Mouse (Mus musculus) retina, embryonic 14.5 days (tissue): Measurements from ENCODE around the gene Gm6034.
"Not testable (repeated sequence)": the region's sequence is repeated elsewhere in the genome, so short reads cannot be mapped to it uniquely, and the experiment has no call there.

ENCODE experiments used
- DNase-seq: peaks from one replicate; pipeline ENCODE4 v3.0.0-alpha.2; 2015; ENCODE audit warnings: low spot score

Gene Gm6034

DNA sequence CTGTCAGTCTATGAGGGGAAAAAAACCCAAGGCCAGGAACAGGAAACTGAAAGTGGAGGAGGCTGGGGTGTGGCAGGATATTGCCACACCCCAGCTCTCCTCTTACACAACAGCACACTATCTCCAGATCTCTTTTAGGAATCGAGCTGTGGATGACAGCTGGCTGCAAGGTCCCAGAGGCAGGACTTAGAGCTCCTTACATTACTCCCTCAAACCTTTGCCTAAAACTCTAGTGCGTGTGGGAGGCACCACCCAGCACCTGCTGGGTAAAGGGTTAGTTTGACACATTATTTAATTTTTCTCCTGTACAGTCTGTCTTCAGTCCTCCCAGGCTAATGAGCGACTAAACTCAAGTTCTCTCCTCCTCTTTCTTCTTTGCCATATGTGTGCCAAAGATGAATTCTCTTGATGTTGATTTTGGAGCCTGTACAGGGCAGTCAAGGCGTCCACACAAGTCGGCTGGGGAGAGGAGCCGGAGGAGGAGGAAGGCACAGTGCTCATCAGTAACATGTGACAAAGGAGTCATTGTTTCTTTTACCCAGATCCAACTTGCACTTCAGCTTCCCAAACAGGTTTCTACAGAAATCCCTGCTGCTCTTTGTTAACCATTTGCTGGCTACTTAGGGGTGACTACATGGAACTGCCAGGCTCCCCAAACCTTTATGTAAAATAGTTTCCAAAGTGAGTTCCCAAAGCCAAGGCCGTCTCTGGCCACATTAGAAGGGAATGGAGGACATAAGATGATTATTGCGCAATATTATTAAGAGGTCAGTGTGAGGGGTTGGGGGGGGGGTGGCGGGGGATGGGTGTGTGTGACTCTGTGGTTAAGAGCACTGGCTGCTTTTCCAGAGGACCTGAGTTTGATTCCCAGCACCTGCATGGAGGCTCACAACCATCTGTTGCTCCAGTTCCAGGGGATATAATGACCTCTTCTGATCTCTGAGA lies 18.8 kb upstream of the Gm6034 start:
- DNase-seq: no peak

GRCm38 (mm10) chr17:36025197-36025596 lies 17.6 kb upstream of the Gm6034 start:
- no peak for DNase-seq

DNA sequence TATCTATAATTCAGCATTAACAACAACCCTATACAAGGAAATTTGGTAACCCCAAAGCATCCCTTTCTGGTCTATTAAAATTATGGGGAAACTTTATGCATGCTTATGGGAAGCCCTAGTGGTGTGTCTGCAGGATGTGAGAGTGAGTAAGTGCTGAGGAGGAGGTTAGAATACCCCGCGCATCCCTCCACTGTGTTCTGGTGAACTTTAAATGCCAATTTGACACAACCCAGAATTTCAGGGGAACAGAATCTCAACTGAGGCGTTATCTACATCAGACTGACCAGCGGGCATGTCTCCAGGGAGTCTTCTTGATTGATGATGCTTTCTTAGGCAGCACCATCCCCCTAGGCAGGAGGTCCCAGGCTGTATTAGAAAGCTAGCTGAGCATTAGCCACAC lies 16.9 kb upstream of the Gm6034 start:
- DNase-seq: no peak

DNA sequence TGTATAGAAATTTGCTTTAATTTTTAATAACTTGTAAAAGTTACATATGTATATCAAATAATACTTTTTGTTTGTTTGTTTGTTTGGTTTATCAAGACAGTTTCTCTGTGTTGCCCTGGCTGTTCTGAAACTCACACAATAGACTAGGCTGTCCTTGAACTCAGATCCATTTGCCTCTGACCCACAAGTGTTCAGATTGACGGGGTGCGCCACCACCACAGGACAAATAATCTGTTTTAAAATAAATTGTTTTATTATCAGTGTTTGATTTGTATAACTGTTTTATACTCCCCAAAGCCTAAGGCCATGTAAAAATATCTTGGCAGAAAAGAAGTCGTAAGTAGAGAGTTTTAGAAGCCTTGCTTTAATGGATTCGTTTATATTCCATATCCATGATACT lies 15.1 kb upstream of the Gm6034 start:
- DNase-seq: no peak

DNA sequence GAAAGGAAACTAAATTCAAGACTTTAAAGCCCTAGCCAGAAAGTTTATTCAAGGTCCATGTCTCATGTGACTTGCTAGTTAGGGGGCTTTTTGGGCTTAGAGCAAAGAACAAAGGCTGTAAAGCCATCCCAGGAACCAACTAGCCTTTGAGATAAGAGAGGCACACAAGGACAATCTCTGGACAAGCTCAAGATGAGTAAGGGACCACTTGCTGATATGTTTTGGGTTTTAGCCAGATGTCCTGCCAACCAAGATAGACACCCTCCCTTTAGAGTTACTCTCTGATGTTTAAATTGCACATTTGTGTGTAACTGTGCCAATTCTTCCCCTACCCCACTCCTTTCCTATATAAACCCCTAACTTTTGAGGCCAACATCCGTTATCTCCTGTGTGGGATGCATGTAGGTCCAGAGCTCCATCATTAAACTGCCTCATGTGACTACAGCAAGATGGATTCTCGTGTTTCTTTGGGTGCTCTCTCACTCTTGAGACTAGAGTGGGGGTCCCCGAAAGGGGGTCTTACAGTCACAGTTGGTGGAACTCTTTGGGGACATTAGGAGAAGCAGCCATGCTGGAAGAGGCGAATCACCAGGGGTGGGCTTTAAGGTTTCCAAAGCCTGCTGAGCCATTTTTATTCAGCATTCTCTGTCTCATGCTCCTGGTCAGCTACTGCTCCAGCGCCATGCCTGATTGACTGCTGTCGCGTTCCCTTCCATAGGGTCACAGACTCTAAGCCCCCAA lies 13.7 kb upstream of the Gm6034 start:
- DNase-seq: no peak

DNA sequence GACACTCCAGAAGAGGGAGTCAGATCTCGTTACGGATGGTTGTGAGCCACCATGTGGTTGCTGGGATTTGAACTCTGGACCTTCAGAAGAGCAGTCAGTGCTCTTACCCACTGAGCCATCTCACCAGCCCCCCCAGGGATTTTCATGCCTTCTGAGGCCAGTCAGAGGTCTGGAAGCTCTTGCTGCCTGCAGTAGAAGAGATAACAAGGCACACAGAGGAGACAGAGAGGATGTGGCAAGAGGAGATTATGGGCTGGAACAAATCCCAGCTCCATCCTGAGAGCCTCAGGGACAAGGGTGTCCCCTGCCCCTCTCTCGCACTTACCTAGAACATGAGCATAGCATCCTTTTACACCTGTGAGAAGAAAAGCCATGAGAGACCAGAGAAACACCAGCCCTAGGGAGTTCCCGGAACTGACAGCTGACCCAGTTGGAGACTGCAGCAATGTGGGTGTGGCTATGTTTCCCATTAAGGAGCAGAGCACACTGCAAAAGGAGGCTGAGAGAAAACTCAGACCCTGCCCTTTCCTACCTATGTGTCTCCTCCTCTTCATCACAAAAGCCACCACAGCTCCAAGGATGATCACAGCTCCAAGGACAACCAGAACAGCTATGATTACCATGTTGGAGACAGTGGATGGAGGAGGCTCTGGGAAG lies 12.6 kb upstream of the Gm6034 start:
- DNase-seq: not testable (repeated sequence)

DNA sequence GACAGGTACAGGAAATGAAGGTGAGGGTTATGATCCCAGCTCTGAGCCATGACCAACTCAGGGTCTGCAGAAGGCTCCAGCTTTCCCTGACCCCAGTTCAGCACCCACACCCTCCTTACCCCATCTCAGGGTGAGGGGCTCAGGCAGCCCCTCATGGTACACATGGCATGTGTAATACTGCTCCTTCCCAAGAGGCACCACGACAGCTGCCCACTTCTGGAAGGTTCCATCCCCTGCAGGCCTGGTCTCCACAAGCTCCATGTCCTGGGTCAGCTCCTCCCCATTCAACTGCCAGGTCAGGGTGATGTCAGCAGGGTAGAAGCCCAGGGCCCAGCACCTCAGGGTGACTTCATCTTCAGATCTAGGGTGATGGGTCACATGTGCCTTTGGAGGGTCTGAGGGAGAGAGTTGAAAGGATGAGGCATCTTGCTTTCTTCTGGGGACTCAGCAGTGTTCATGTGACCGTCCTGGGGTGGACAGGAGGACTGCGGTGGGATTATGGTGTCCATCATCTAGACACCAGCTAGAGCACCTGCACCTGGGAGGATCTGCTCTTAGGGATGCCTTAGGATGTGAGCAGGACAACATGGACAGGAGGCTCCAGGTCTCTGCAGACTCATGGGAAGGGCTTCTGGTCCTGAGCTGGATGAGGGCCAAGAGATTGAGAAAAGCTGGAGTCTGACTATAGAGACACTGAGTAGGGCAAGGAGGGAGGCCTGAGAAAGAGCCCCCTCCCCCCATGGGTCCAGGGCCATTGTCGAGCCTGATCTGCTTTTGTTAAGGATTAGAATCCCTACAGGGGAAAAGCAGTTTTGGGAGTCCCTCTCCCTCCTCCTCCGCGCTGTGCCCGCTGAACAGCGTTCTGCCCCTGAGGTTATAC lies 11.8 kb upstream of the Gm6034 start:
- DNase-seq: not testable (repeated sequence)

DNA sequence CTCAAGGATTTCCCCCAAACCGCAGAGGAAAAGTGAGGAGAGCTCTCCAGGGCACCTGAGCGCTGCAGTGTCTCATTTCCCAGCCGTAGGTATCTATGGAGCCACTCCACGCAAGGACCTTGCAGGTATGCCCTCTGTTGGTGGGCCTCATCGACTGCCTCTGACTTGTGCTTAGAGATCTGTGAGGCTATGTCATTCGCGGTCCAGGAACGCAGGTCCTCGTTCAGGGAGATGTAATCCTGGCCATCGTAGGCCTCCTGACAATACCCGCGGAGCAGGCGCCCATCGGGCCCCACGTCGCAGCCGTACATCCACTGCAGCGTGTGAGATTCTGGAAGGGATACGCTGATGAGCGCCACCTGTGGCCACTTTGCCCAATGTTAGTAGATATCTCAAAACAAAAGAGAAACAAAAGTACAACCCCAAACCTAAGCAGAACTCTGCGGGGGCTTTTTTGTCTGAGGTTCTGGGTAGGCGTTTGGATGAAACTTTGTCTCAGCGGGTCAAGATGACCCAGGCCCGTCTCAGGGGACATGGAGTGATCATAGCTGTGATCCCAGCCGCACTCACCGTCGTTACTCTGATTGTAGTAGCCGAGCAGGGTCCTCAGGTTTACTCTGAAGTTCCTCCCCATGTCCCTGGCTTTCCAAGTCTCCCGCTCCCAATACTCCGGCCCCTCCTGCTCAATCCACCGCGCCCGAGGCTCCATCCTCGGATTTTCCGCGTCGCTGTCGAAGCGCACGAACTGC lies 11.0 kb upstream of the Gm6034 start:
- peak; percentile 16 for DNase-seq

DNA sequence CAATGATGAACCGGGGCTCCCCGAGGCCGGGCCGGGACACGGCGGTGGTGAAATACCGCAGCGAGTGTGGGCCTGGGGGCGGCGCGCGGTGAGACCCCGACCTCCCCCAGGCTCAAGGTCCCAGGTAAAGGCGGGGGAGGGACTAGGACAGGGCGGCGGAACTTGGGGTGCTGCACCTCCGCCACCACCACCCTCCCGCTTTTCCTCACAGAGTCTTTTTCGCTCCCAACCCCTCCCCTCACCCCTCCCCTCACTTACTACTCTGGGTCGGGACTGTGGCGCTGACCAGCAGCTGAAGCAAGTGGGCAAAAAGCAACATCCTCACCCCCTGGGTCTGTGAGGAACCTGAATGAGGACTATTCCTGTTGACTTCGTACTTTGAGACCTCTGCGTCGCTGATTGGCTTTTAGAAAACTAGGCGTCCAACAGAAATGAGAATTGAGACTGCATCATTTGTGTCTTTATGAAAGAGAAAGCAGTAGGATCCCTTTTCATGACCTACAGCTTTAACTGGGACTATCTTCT lies 10.3 kb upstream of the Gm6034 start, which contains the start of gene H2-T23:
Gene H2-T23, minus strand, starts transcription at position 505 of the 525 bp plus-strand sequence.
- peak; percentile 20 for DNase-seq

- not testable (repeated sequence) for DNase-seq
These were observed 8.2 kb upstream of the Gm6034 start for GRCm38 (mm10) chr17:36034524-36034923.

- DNase-seq: peak; percentile 52
These were observed 7.6 kb upstream of the Gm6034 start for GRCm38 (mm10) chr17:36035010-36035638.

- not testable (repeated sequence) for DNase-seq
These were observed 6.6 kb upstream of the Gm6034 start for GRCm38 (mm10) chr17:36036126-36036525.

- not testable (repeated sequence) for DNase-seq
These were observed 2.2 kb upstream of the Gm6034 start for GRCm38 (mm10) chr17:36040604-36041003.

DNA sequence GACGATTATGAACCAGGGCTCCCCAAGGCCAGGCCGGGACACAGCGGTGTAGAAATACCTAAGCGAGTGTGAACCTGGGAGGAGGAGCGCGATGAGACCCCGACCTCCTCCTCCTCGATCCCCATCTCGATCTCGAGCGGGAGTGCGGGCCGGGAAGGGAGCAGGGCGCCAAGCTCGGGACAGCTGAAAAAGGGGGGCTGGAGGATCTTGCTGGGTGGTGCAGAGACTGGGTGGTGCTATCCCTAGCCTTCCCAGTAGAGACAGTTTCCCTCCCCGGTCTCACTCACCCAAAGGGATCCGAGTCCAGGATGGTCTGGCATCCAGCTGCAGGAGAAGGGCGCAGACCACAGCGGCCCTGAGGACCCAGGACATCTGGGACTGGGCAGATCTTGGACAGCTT lies 706 bp upstream of the Gm6034 start:
- not testable (repeated sequence) for DNase-seq

DNA sequence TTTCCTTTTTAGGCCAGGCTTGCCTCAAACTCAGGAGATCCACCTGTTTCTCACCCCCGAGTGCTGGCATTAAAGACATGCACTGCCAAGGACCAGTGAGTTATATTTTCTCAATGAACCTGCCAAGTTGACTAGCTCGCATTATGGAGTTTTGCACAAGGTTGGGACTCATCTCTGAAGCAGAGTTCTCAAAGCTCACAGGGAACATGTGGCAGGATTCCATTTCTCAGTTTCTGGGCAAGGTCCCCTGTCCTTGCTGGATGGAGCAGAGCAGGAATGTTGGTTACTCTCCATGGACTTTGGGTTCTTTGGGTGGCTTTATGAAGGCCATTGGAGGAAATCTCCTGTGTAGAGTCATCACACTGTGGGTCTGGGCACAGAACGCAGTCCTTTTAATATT lies 525 bp downstream of the Gm6034 start:
- no peak for DNase-seq

DNA sequence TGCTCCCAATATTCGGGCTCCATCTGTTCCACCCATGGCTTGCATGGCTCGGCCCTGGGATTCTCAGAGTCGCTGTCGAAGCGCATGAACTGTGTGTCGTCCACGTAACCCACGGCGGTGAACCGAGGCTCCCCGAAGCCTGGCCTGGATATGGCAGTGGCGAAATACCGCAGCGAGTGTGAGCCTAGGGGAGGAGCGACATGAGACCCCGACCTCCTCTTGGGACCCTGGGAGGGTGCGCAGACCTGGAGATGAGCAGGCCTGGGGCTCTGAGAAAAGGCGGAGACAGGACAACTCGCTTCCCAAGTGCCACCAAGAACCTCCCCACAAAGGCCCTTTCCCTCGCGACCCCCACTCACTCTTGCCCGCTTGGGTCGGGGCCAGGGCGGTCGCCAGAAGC lies 15.2 kb downstream of the Gm6034 start:
- not testable (repeated sequence) for DNase-seq

DNA sequence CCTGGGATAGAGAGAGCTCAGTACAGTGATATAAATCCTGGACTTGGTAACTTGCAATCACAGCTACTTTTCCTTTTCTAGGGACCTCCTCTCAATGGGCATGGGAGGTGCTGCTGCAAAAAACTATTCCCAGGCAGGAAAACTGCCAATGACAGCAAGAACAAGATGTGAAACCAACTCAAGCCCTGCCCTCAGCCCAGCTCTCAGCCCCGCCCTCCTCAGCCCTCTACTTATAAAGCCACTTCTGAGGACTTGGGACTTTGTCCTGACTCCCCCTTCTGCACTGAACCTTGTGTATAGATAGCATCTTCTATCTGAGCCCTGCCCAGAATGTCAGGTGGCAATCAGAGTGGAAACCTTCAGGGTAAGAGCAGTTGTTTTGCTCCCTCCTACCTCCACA lies 15.6 kb downstream of the Gm6034 start, which contains the start of gene Gm11127:
Gene Gm11127, minus strand, starts transcription at position 10 of the 400 bp plus-strand sequence.
- DNase-seq: not testable (repeated sequence)

GRCm38 (mm10) chr17:36060829-36061228 lies 18.1 kb downstream of the Gm6034 start:
- DNase-seq: peak; percentile 97

DNA sequence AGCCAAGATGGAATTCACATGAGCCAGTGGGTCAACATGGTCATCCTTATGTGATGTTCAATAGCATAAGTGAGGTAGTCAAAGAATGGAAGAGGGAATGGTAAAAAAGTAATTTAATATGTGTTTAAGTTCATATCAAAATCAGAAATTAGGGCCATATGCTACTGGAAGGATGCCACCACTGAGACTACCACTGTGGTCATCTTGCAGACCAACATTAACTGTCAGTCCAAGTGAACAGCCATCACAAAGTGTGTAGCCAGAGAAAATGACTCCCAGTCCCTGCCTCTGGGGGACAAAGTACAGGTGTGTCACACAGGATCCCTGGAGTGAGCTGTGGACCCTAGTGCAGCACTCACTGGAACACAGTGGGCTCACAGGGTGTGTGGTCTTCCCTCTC lies 39.1 kb downstream of the Gm6034 start:
- DNase-seq: not testable (repeated sequence)
